Mouse (Mus musculus): ENCODE results near the gene Magea6. TPM values are rescaled to one million over a fixed set of nuclear protein-coding genes. Genes with fewer than 3 reads are reported as not detected.

Gene Magea6
- polyA plus RNA-seq (2015; fragmentation: Nextera tagmentation; extraction: Ambion mirVana), result not detected in 2 replicates

GRCm38 (mm10) chrX:154935887-154936286, at the start of gene Magea6:
Gene Magea6 (minus strand): TSS chrX:154935987.

GRCm38 (mm10) chrX:154949405-154949804, 13.6 kb upstream of the Magea6 start, which contains the start of gene Magea3:
Gene Magea3 (minus strand): TSS chrX:154949505.

GRCm38 (mm10) chrX:154890167-154890566, 45.6 kb downstream of the Magea6 start, which contains the start of gene Cldn34b1:
Gene Cldn34b1 (minus strand): TSS chrX:154890267.

Other genes with a start within 250 kb of the Magea6 start
- not detected in 2 replicates for gene Cldn34b1, start 45.7 kb downstream of the Magea6 start, polyA plus RNA-seq (2015; fragmentation: Nextera tagmentation; extraction: Ambion mirVana)
- not detected in 2 replicates for gene Magea3, start 13.5 kb upstream of the Magea6 start, polyA plus RNA-seq (2015; fragmentation: Nextera tagmentation; extraction: Ambion mirVana)
- gene Magea8, start 59.9 kb upstream of the Magea6 start, polyA plus RNA-seq (2015; fragmentation: Nextera tagmentation; extraction: Ambion mirVana), result not detected in 2 replicates
- gene Magea5, start 127.2 kb upstream of the Magea6 start, polyA plus RNA-seq (2015; fragmentation: Nextera tagmentation; extraction: Ambion mirVana), result not detected in 2 replicates
- not detected in 2 replicates for gene Magea1, start 153.8 kb upstream of the Magea6 start, polyA plus RNA-seq (2015; fragmentation: Nextera tagmentation; extraction: Ambion mirVana)
- gene Magea2, start 157.7 kb upstream of the Magea6 start, polyA plus RNA-seq (2015; fragmentation: Nextera tagmentation; extraction: Ambion mirVana), result not detected in 2 replicates
- not detected in 2 replicates for gene Cldn34b2, start 192.4 kb upstream of the Magea6 start, polyA plus RNA-seq (2015; fragmentation: Nextera tagmentation; extraction: Ambion mirVana)